Mouse (Mus musculus) inflammation-experienced regulatory T-cells, adult 6 months (primary cell): ENCODE data around the gene Oaz1. TPM values are rescaled to one million over a fixed set of nuclear protein-coding genes. Genes with fewer than 3 reads are reported as not detected.
"Not testable (repeated sequence)": the region's sequence is repeated elsewhere in the genome, so short reads cannot be mapped to it uniquely, and the experiment has no call there.

Source experiments
- ATAC-seq: one replicate; pipeline ENCODE4 v1.8.0; 2017
- polyA plus RNA-seq, 3 experiments: library from polyadenylated mRNA; unstranded; fragments of 100-300 nt; shearing (Covaris generic); gene quantifications; one replicate each; pipeline ENCODE4 v1.2.1; 2017

Oaz1 gene
- polyA plus RNA-seq, 3 experiments from 2014 or later: 1,680 to 2,431 (median 2,240) TPM

DNA sequence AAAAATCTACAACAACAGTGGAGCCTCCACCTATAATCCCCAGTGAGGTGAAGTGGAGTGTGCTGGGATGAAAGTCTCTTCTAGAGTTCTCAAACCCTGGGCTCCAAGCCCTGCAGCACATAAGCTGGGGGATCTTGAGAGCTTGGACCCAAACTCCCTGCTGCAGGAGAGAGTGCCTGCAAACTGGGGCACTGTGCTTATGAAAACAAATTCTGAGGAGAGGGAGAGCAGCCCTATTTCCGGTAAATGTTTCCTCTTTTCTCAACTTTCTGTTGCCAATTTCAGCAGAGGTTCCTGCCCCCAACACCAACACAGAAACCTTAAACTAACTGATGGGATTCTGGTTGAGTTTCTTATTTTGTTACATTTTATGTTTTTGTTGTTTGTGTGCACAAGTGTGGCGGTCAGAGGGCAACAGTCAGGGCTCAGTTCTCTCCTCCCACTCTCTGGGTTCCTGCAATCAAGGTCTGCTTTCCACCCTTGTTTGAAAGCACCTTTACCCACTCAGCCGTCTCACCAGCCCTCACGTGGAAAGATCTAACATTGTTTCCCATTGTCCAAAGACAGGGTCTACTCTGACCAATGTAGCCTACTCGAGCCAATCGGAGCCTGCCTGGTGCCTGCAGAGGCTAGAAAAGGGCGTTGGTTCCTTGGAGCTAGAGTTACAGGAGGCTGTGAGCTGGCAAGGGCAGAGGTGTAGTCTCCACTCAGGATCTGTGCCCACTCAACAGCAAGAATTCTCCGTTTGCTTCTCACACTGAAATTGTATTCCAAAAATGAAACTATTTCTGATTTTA is 2.4 kb upstream of the Oaz1 start:
- ATAC-seq: no peak

DNA sequence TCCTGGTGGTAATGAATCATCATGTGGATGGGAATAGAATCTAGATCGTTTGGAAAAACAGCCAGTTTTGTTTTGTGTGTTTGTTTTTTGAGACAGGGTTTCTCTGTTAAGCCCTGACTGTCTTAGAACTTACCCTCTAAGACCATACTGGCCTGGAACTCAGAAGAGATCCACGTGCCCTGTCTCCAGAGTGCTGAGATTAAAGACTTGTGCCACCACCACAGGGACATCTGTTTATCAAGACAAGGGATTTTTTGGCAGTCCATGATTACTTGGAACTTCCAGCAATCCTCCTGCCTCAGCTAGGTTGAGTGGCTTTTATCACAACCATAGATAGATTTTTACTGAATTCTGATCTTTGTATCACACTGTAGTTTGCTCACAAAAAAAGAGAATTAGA is 1.6 kb upstream of the Oaz1 start:
- no peak for ATAC-seq

DNA sequence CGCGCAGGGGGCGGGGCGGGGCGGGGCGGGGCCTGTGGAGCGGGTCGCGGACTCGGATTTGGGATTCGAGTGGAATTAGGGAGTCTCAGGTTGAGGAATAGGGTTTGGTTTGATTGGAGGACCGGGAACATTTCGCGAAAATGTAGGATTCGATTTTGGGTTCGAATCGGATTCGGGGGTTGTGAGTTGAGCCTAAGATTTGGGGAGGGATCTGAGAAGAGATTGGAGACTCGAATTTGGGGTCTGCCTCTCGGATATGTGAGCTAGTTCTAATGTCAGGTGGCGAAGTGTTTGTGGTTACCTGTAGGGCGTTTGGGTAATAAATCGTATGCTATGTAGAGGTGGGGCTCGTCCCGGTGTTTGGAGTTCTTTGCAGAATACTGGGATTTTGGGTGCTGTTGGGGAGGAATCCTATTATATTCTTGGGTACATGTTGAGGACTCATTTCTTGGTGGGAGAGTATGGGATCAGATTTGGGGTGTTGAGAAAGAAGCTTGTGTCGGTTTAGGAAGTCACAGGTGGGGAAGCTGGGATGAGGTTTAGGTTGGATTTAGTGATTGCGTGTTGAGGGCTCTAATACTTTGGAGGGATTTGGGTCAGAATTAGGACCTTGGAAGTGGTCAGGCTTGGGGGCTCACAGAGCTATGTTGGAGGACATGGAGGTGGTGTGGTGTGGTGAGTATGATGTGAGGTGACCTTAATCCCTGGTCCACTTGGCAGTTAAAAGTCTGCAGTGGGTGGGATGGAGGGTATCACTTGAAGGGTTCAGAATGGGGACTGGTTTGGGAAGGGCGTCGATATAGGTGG is 810 bp downstream of the Oaz1 start:
- no peak for ATAC-seq

DNA sequence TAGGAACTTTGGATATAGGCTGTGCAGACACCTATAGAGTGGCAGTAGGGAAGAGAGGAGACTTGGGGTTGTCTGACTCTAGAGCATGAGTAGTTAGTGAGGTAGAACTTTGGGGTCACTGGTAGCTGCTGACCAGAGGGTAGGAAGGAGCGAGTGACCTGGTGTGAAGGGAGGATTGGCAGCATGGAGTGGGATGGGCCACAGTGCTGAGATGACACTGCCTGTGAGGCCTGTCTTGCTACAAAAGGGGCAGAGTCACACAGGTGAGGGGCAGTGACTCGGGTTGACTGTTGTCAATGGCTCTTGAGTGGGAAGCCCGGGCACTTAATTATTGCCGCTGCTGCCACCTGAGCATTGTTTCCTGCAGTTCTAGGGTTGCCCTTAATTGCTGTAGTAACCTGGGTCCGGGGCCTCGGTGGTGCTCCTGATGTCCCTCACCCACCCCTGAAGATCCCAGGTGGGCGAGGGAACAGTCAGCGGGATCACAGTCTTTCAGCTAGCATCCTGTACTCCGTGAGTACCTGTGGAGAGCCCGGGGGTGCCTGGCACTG is 1.5 kb downstream of the Oaz1 start:
- no peak for ATAC-seq

DNA sequence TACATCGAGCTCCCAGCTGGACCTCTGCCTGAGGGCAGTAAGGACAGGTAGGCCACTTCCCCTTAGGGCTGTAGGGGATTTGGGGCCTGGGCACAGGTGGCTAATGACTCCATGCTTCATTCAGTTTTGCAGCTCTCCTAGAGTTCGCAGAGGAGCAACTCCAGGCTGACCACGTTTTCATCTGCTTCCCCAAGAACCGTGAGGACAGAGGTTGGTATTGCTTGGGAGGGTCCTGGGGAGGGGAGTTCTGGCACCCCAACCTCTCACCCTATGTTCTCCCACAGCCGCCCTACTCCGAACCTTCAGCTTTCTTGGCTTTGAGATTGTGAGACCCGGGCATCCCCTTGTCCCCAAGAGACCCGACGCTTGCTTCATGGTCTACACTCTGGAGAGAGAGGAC is 2.1 kb downstream of the Oaz1 start:
- ATAC-seq: not testable (repeated sequence)

DNA sequence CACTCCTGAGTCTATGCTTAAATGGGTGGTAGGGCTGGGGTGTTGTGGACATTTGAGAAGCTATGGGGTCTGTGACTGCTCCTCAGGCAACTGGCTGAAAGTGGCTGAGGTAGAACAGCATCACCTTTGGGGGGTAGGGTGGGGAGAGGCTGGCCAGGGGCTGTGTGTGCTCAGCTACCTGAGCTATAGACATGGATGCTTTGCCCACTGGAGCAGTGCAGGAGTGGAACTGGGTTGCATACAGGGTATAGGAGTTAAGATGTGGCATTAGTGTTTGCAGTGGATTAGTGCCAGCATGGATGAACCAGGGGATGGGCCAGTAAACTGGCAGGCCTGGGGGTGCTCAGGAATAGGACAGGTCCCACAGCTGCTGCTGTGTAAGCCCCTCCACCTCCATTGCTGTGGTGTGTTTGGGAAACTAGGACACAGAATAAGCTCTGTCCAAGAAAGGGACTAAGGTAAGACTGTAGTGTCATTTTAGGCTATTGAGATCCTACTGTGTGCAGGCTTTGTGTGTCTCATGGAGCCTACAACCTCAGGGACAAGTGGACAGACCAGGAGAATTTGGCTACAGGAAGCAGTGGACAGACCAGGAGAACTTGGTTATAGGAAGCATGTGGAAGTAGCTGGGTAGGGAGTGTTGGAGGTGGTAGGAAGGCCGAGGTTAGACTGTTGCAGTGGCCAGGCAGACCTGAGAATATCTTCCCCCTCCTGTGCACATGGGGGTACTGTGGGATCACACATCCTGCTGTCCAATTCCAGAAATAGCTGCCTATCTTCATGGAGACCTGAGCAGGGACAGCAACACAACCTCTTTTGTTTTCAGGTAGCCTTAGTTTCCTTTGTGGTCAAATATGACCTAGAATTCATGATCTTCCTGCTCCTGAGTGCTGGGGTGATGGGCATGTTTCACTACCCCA is 3.2 kb downstream of the Oaz1 start:
- no peak for ATAC-seq

DNA sequence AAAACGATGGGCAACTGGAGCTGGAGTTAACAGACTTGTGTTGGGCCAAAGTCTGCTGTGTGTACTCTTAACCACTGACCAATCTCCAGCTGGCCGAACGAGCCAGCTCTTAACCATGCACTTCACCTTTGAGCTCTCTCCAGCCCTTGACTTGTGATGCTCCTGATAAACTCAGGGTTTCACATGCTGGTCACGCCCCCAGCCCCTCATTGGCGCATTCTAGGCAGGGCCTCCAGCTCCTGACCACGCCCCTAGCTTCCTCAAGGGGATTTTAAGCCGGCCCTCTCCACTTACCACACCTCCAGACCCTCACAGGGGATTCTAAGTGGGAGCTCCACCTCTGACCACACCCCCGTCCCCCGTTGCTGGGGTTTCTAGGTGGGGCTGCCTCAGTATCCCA is 4.7 kb downstream of the Oaz1 start:
- ATAC-seq: no peak

DNA sequence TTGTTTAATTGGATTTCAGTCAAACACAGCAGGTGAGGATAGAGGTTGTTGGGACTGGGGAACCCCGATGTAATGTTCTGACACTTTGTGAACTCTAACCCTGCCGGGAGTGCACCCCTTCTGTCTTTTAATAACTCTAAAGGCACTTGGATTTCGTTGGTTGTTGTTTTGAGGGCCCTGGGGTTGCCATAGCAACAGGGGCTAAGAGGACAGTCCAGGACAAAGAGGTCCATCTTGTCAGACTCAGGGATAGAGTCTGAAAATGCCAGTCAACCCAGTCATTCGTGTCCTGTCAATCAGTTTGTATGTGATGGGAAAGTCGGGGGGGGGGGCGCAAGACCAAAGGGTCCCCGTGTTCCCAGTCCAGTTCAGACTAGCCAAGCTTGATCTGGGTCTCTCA is 6.4 kb downstream of the Oaz1 start:
- ATAC-seq: no peak

DNA sequence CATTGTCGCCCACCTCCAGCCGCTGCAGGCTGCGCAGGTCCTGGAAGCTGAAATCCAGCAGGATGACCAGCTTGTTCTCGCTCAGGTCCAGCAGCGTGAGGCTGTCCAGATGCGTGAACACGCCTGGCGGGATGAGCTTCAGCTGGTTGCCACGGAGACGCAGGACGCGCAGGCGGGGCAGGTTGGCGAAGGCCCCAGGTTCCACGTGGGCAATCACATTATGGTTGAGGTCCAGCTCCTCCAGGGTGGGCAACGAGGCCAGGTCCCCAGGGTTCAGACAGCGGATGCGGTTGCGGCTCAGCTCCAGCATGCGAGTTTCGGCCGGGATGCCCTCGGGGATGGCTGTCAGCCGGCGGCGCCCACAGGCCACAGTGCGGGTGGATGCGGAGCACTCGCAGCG is 9.2 kb downstream of the Oaz1 start:
- no peak for ATAC-seq

DNA sequence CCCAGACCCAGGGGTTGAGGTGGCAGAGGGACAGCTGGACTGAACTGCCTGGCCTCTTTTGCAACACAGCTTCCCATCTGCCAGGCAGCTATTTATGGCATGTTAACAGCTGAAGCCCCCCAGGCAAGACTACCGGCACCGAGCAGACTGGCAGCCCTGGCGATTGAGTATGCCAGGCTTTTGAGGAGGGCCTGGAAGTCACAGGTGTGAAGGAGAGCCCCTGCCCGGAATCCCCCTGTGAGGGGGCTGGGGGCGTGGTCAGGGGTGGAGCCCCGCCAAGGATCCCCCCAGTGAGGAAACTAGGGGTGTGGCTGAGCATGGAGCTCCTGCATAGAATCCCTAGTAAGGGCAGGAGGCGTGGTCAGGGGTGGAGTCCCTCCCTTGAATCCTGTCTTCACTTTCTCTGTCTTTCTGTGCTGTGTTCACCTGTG is 10.5 kb downstream of the Oaz1 start:
- no peak for ATAC-seq

DNA sequence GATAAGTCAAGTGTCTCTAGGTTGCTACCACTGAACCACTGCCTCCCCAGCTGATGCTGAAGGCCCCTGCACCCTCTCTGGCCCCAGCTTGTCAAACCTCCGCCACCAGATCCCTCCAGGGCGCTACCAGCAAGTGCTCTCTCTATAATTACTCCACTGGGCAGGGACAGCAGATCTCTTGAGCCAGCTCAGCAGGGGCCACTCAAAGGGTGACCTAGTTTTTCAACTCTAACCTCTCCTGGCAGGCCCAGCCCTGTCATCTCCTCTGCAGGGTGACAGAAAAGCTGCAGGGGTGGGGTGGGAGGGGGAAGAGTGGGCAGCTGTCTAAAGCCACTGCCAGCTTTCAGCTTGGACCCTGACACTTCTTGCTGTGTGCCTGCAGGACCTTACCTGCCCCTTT is 11.4 kb downstream of the Oaz1 start:
- no peak for ATAC-seq

DNA sequence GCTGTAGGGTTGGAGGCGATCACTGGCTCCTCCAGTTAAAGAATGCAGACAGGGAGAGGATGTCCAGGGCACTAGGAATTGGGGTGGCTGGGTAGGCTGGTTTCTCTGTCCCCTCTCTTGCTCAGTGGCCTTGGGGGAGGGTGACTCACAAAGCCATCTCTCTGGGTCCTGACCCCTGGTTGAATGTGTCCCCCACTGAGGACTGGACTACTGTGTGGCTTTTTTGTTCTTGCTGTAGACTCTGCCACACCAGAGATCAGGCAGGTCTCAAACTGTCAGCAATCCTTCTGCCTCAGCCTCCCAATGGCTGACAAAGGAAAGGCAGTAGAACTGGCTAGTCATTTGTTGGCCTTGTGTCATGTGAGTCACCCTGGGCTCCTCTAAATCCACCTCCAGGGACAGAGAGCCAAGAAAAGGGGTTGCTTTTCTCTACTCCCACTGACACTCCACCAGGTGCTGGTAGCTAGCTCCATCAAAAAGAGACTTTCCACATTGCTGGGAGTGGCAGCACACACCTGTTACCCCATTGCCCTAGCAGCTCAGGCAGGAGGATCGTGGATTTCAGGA is 12.0 kb downstream of the Oaz1 start:
- ATAC-seq: no peak

DNA sequence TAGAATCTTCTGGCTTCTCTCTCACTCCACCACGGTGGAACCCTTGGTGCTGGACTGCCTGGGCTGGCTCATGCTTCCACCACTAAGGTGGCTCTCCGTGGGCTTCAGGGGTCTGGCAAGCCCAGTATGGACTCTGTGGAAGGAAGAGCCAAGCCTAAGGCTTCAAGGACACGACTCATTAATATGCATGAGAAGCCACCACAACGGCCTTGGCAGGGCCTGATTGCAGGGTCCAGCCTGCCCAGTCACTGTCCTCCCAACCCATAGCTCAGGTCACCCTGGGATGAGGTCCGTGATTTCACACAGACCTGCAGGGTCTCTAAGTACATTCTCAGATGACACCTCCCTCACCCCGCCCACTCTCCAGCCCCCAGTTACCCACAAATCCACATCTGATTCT is 13.4 kb downstream of the Oaz1 start:
- ATAC-seq: no peak

DNA sequence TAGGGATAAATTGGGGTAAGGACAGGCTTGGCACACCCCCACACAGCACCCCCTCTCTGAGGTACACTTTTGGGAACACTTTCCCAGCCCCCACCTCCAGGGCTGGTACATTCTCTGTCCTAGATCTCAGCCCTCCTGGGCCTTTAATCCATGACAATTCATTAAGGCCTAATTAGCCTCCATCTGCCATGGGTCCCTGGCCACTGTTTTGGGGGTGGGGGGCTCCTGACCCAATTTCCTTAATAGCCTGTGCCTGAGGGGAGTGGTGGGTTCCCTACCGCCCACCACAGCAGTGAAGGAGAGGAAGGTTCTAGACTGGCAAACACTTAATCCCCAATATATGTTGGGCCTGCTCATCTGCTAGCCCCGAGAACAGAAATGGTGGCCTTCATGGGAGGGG is 15.2 kb downstream of the Oaz1 start:
- ATAC-seq: no peak

DNA sequence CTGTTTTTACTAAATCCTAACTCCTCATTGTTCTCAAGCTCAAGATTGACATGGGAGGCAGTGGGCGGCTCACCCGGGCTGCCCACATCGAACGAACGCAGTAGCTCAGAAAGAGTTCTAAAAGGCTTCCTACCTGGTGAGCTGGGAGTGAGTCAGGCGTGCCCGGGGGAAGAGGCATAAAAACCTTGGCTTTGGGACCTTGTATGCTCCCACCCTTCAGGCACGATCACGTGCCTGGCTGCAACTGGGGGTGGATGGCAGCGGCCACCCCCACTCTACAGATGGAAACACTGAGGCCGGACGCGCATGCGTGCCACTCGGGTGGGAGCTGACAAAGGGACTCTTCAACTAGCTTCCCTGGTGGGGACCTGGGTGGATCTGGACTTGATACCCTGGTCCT is 15.9 kb downstream of the Oaz1 start:
- ATAC-seq: no peak

DNA sequence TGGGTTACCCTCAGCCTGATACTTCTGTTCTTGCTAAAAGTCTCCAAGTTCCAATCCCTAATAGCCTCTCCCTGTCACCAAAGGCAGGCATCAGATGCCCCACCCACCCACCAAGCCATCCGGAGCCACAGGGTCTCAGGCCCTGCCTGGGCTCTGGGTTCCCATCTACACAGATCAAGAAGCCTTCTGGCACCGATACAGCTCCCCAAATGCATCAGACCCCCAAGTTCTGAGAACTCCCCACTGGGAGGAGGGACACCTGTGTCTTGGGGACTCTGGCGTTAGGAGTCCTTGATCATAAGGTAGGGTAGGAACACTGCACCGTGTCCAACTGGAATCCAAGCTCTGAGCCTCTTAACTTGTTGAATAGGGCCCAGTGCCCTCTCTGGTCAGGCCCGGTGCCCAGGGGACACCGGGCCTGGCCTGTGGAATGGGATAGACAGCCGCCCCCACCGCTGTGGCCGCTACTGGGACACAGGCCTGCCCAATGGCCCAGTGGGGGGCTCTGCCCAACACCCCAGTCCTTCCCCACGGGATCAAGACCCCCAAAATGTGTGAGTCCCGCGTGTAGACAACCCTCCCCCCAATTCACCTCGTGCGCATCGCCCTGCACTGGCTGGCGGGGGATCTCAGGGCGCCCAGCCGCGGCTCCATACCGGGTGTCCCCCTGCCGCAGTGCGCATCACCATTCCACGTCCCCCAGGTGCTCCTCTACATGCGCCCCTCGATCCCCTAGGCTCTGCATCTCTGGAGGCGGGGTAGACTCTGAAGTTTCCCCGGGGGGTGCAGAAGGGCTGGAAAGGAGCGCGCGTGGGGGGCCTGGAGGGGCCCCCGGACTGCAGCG is 16.9 kb downstream of the Oaz1 start:
- no peak for ATAC-seq

DNA sequence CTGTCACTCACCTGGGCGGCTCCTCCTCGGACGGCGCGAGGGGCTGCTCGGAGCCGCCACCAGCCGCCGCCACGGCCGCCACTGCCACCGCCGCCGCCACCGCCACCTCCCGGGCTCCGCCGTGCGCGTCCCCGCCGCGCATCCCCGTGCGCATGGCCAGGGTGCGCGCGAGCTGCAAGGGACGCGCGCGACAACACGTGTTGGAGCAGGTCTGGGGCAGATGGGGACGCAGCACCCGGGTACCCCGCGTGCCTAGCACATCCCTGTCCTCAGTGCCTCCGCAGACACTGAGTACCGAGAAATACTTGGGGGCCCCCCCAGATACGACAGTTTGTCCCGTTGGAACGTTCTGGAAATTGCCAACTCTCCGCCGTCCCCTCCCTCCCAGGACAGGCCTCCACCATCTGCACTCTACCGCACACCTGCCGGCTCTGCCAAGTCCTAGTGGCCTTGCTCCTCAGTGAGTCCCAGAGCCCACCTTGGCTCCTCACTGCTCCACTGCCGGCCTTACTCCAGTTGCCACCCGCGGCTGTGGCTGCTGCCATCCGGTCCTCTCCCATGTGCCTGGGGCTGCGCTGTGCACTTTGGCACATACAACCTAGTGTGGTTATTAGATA is 17.6 kb downstream of the Oaz1 start, which contains the start of gene Lingo3:
Gene Lingo3 (minus strand): TSS at position 109 of the 617 bp plus-strand sequence.
- ATAC-seq: no peak

DNA sequence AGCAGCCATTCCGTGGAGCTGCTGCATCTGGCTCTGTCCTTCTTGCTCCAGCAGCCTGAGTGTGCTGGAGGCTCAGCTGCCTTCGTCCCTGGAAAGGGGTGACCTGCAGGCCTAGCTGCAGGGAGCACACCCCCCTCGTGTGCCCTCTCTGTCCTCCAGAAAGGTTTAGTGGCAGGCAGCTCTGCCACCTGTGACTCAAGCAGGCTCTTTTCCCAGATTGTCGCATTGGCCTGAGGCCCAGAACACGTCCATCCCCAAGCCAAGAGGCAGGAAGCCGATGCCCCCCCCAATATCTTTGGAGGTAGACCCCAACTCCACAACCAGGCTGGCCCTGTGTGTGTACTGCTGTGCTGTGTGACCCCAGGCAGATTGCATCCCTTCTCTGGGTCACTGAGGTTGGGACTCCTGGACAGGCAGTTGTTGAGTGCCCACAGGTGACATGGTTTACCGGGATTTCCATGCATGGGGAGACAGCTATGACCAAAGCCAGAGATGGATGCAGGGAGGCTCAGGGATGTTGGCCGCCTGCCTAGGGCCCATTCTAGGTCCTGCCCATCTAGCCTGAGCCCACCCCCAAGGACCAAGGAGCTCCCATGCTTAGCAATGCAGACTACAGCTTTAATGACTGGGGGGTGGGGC is 18.7 kb downstream of the Oaz1 start:
- ATAC-seq: no peak

DNA sequence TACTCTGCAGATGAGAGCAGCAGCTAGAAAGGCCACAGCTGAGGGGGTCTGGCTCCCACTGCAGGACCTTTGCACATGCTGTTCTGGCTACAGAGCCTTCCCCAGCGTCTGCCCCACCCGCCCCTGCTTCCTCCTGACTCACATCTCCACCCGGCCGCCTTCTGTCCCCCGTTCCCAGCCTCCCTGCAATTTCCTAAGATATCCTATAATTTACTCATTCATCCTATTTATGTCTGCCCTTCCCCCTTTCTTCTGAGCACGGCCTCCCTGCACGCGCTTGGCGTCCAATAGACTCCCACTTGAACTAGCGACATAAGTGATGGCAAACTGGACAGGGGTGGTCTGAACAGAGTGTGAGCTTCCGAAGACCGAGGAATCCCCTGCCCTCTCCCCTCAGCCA is 19.3 kb downstream of the Oaz1 start:
- ATAC-seq: no peak

DNA sequence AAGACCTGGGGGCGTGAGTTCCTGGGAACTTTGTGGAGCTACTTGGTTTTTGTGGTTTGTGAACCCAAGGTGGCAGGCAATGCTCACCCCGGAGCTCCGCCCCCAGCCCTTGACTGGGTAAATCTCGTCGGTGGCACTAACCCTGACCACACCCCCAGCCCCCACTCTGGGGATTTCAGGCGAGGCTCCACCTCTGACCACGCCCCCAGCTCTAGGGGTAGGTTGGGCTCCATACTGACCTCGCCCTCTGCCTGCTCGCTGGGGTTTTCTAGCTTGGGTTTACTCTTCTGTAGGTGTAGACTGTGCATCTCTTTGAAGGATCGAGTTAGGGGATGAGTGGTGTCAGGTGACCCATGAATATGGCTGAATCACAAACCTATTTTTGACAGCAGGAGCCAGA is 22.1 kb downstream of the Oaz1 start:
- peak; percentile 71 for ATAC-seq
